Mouse (Mus musculus) megakaryocyte, embryonic 14.5 days (primary cell): ENCODE results near the gene Ablim1.

Source experiments
- FLI1 ChIP-seq: IDR thresholded peaks from 2 replicates; pipeline ENCODE4 v1.6.1; 2012; ENCODE audit warnings: low read length, inconsistent platforms, mixed read lengths
- GATA1 ChIP-seq: IDR thresholded peaks from 3 replicates; pipeline ENCODE4 v1.6.1; 2012; ENCODE audit warnings: mixed read lengths, low read length, inconsistent platforms, borderline replicate concordance

DNA sequence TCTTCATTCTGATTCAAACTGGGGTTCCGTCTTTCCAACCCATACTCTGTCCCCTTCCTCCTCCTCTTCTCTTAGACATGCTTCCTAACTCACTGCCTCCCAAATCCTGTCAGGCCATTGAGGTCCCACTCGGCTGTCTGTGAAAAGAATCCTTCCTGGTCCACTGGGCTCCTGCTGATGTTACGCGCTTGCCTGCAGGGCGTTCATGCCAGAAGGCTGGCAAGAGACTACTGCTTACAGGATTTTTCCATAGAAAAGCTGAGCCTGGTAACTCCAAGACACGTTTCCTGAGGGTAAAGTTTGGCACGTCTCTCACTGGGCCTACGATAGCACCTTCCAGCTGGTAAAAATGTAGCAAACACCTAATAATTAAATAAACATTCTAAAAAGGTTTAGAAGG is 36.5 kb downstream of the Ablim1 start:
- TF ChIP-seq GATA1, result no peak
- no peak for TF ChIP-seq FLI1
